Mouse (Mus musculus) ES-E14 (cell line): ENCODE measurements around the gene Sh3kbp1.

Source experiments
- HCFC1 ChIP-seq: IDR thresholded peaks from 2 replicates; pipeline ENCODE4 v1.6.1; 2012; ENCODE audit warnings: low read length, inconsistent platforms, borderline replicate concordance; ENCODE audit not compliant: insufficient read depth
- MAFK ChIP-seq: IDR thresholded peaks from 2 replicates; pipeline ENCODE4 v1.6.1; 2014; ENCODE audit warnings: mild to moderate bottlenecking, low read depth, low read length, inconsistent platforms; ENCODE audit not compliant: insufficient read depth
- ZC3H11A ChIP-seq: IDR thresholded peaks from 2 replicates; pipeline ENCODE4 v1.6.1; 2012; ENCODE audit warnings: low read depth, mild to moderate bottlenecking, inconsistent platforms, low read length, borderline replicate concordance
- ZNF384 ChIP-seq: IDR thresholded peaks from 2 replicates; pipeline ENCODE4 v1.6.1; 2012; ENCODE audit warnings: low read depth, low read length, inconsistent platforms

DNA sequence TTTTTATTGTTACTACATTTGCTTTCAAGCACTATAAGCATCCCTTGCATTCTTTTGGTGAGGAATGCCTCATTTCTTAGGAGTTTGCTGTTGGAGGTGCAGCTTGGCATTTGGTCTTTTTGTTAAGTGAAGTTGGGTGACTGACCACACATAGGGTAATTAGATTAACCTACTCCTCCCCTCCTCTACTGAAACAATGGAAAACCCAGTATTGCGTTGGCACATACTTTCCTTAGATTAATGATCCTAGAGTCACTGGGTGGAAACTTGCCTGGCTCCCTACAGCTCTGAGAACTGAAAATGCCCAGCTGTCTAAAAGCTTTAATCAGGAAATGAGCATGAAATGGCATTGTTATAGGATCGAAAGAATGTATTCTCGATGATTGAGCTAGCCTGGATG is 117.5 kb downstream of the Sh3kbp1 start:
- no peak for TF ChIP-seq ZNF384
- TF ChIP-seq HCFC1, result no peak
- TF ChIP-seq MAFK, result no peak
- no peak for TF ChIP-seq ZC3H11A
